Mouse (Mus musculus) neutrophil, adult 65 days (primary cell): ENCODE measurements around the gene Emilin3. TPM values are rescaled to one million over a fixed set of nuclear protein-coding genes. Genes with fewer than 3 reads are reported as not detected.

Source experiments
- total RNA-seq: library from RNA; stranded (reverse); gene quantifications from 2 replicates; pipeline ENCODE4 v1.2.4, GENCODE M21; 2023

Gene Emilin3
- not detected in 2 replicates for total RNA-seq

DNA sequence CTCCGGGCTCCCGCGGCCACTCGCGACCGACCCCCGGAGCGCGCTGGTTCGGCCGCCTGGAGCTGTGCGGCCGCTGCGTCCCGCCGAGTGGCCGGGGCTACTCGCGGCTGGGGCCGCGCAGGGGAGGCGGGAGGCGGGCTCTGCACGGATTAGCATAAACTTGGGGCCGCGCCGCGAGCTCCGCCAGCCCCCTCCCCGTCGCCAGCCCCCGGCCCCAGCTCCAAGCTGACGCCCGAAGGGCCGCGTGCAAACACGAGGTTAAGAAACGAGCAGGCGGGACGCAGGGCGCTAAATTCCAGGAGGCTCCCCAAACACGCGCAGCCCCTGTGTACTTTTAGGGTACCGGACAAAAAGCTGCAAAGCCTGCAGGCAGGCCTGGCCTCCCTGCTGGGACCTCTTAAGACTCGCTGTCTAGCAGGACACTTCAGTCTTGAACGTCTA, at the start of gene Emilin3:
Emilin3 (minus strand) TSS at position 98 of the 441 bp plus-strand sequence.

DNA sequence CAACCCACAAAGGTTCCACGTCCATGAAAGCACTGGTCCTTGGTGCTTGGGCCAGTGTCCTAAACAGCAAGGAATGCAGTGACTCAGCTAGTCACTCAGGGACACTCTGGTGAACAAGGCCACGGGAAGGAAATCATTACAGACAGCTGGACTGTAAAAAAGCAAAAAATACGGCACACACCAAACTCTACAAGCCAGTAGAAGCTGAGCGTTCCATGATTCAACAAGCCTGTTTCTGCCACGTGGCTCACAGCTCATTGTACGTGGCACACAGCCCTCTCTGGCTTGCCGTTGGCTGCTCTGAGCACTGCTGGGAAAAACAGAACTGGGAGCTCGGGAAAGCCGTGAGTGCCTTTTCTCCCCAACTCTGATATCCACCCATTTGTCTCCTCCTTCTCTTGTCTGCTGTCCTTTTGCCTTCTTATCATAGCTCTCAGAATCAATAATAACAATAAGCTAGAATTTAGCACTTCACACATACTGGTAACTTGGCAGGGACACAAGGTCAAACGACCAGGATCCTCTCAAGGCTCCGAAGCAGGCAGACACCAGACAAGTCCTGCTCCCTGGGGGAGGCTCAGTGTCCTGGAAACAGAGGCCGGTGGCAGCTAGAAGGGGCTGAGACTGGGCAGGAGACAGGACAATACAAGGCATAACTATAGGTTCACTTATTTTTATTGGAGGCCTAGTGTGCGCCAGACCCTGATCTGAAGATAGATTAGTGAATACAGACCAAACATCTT, 31.5 kb downstream of the Emilin3 start, which contains the start of gene Lpin3:
Lpin3 (plus strand) TSS at position 218 of the 743 bp plus-strand sequence.

DNA sequence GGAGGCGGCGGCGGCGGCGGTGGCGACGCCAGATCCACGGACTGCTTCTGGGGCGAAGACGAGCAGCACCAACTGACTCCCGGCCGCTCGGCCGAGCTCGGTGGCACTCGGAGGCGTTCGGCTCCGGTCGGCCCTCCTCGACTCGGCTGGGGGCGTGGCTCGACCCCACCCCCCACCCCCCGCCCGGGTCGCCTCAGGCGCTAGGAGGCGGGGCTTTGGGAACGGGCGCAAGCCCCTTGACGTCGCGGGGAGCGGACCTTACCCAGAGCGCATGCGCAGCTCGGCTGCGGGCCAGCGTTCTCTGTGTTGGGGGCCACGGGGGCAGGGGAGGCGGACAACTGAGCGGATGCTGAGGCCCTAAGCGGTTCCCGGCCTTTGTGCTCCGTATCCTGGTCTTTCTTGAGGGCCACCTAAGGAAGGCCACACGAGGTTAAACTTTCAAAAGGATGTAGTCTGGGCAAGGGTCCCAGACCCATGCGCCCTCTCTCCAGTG, 39.2 kb downstream of the Emilin3 start, which contains the start of gene Zhx3:
Zhx3 (minus strand) TSS at position 109 of the 493 bp plus-strand sequence.

Other genes starting within 250 kb of the Emilin3 start
- gene Plcg1, start 181.0 kb downstream of the Emilin3 start, total RNA-seq, result 5.4 and 6.6 TPM in 2 replicates
- gene Zhx3, start 39.3 kb downstream of the Emilin3 start, total RNA-seq, result 3.8 and 5.1 TPM in 2 replicates
- not detected in 2 replicates for gene Lpin3, start 31.7 kb downstream of the Emilin3 start, total RNA-seq
- 20.9 and 27.0 TPM in 2 replicates for gene Chd6, start 196.7 kb upstream of the Emilin3 start, total RNA-seq